Mouse (Mus musculus) hindbrain, postnatal 0 days (tissue): Measurements from ENCODE around the gene Thra. TPM values are rescaled to one million over a fixed set of nuclear protein-coding genes. Genes with fewer than 3 reads are reported as not detected.
A peak's percentile ranks its signal among the peaks of the same experiment; 100 is the strongest.

Experiments
- ATAC-seq: fragments of 200-750 bp; cut with Nextera tagmentation; 2 replicates; pipeline ENCODE4 v1.8.0; 2017; ENCODE audit warnings: mild to moderate bottlenecking, moderate TSS enrichment, moderate library complexity
- DNase-seq: peaks from one replicate; pipeline ENCODE4 v3.0.0-alpha.2; 2015; ENCODE audit warnings: low spot score
- H3K27ac ChIP-seq: fragments of 300-500 bp; sonication (generic); 2 replicates; pipeline ENCODE4 v1.5.1; 2014; ENCODE audit warnings: mild to moderate bottlenecking
- H3K27me3 ChIP-seq: fragments of 300-500 bp; sonication (generic); 2 replicates; pipeline ENCODE4 v1.6.1; 2014; ENCODE audit warnings: low read length, mixed read lengths; ENCODE audit not compliant: insufficient read depth
- H3K36me3 ChIP-seq: fragments of 300-500 bp; sonication (generic); 2 replicates; pipeline ENCODE4 v1.6.1; 2014; ENCODE audit warnings: low read length, mixed read lengths; ENCODE audit not compliant: insufficient read depth
- H3K4me1 ChIP-seq: fragments of 300-500 bp; sonication (generic); 2 replicates; pipeline ENCODE4 v1.6.1; 2014; ENCODE audit warnings: antibody characterized with exemption, low read length, mixed read lengths; ENCODE audit not compliant: insufficient read depth
- H3K4me2 ChIP-seq: fragments of 300-500 bp; sonication (generic); 2 replicates; pipeline ENCODE4 v1.6.1; 2014; ENCODE audit warnings: low read depth, mild to moderate bottlenecking, low read length, moderate library complexity, mixed read lengths
- H3K4me3 ChIP-seq: fragments of 300-500 bp; sonication (generic); 2 replicates; pipeline ENCODE4 v1.5.1; 2014; ENCODE audit warnings: low read length
- H3K9ac ChIP-seq: fragments of 300-500 bp; sonication (generic); replicated peaks from 2 replicates; pipeline ENCODE4 v1.6.1; 2014; ENCODE audit warnings: mild to moderate bottlenecking, low read length, moderate library complexity, mixed read lengths
- H3K9me3 ChIP-seq: fragments of 300-500 bp; sonication (generic); 2 replicates; pipeline ENCODE4 v1.6.1; 2016; ENCODE audit warnings: low read length, mixed read lengths
- CTCF ChIP-seq: IDR thresholded peaks from 2 replicates; pipeline ENCODE4 v1.5.1; 2016; ENCODE audit warnings: antibody characterized with exemption, control low read depth, low read depth
- WGBS: fragments of 180-500 bp; shearing (Covaris S2); extraction: QIAGEN DNeasy Blood & Tissue Kit; methylation state at CpG from one replicate; pipeline ENCODE4 v1.1.7; 2014; 5-methylcytosine and 5-hydroxymethylcytosine counted together
- polyA plus RNA-seq: library from polyadenylated mRNA; unstranded; fragments of >200 nt; fragmentation: Nextera tagmentation; extraction: Ambion mirVana; gene quantifications from 2 replicates; pipeline ENCODE4 v1.2.1, GENCODE M21; 2015
- total RNA-seq: library from RNA; depleted of rRNA; stranded (reverse); fragments of >200 nt; gene quantifications from 2 replicates; pipeline ENCODE4 v1.2.3, GENCODE M21; 2014

Gene Thra
- total and polyA plus RNA-seq, 2 experiments from 2014 or later, result 160 to 812 TPM

- H3K4me2 ChIP-seq, result no peak overlapping the region
- no peak overlapping the region for H3K4me3 ChIP-seq
- 61% methylated on average over 10 of the region's 10 CpGs for WGBS
- no peaks in the 10 kb centered on the region for H3K9me3 ChIP-seq
- H3K27me3 ChIP-seq, result no peaks in the 10 kb centered on the region
- no peak for ATAC-seq
- no peak for TF ChIP-seq CTCF
- no peak overlapping the region for H3K9ac ChIP-seq
- peaks cover 29% of the 10 kb centered on the region for H3K4me1 ChIP-seq
- no peak for DNase-seq
- H3K27ac ChIP-seq, result peak overlapping the region; percentile 87
- H3K36me3 ChIP-seq, result no peaks in the 10 kb centered on the region
These were observed 44.8 kb downstream of the Thra start for GRCm38 (mm10) chr11:98785214-98785613.

- Histone ChIP-seq H3K4me3 (no peak overlapping the region), H3K4me1 (peaks cover 29% of the 10 kb centered on the region), H3K9ac (peak overlapping the region; percentile 22; the same call in 1 of the 2 replicates), H3K27me3 (no peaks in the 10 kb centered on the region), H3K27ac (peak overlapping the region; percentile 87), H3K4me2 (peak overlapping the region; percentile 33), H3K36me3 (no peaks in the 10 kb centered on the region), H3K9me3 (no peaks in the 10 kb centered on the region)
- TF ChIP-seq CTCF, result peak; percentile 75
- WGBS, result 5% methylated on average over 12 of the region's 12 CpGs
- DNase-seq, result peak; percentile 89
- ATAC-seq, result peak; percentile 44
These were observed 45.4 kb downstream of the Thra start for GRCm38 (mm10) chr11:98785772-98786281.

- Histone ChIP-seq H3K4me1 (peaks cover 29% of the 10 kb centered on the region), H3K9me3 (no peaks in the 10 kb centered on the region), H3K36me3 (no peaks in the 10 kb centered on the region), H3K27ac (peak overlapping the region; percentile 87), H3K27me3 (no peaks in the 10 kb centered on the region), H3K4me2 (peak overlapping the region; percentile 33), H3K9ac (peak overlapping the region; percentile 22), H3K4me3 (no peak overlapping the region)
- ATAC-seq, result peak; percentile 72
- peak; percentile 89 for TF ChIP-seq CTCF
- WGBS, result 2% methylated on average over 14 of the region's 15 CpGs
- DNase-seq, result peak; percentile 94
These were observed 46.1 kb downstream of the Thra start for GRCm38 (mm10) chr11:98786359-98787214.

DNA sequence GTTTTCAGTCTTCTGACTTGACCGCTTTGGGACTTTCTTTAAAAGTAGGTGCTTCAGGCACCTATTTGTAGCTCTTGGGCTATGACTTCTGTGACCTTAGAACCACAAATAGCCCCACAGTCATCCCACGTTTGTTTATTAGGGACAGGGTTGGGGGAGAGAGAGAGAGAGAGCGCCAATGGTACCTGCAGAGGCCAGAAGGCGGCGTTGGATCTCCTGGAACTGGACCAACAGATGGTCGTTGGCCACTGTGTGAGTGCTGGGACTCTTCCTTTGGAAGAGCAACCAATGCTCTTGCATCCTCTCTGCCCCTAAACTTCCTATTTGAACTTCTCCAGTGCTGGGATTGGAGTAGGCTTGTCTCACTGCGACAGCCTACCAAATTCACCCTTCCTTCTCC, 46.8 kb downstream of the Thra start:
- no peak for TF ChIP-seq CTCF
- no peak overlapping the region for H3K4me3 ChIP-seq
- ATAC-seq (no peak), DNase-seq (no peak)
- 31% methylated on average over 7 of the region's 7 CpGs for WGBS
- peak overlapping the region; percentile 87 for H3K27ac ChIP-seq
- H3K9ac ChIP-seq, result no peak overlapping the region
- no peak overlapping the region for H3K4me2 ChIP-seq
- no peaks in the 10 kb centered on the region for H3K27me3 ChIP-seq
- no peaks in the 10 kb centered on the region for H3K36me3 ChIP-seq
- no peaks in the 10 kb centered on the region for H3K9me3 ChIP-seq
- H3K4me1 ChIP-seq, result peaks cover 22% of the 10 kb centered on the region

- Histone ChIP-seq H3K9ac (no peak overlapping the region), H3K9me3 (no peaks in the 10 kb centered on the region), H3K4me1 (peaks cover 18% of the 10 kb centered on the region; the same call in 1 of the 2 replicates), H3K36me3 (no peaks in the 10 kb centered on the region), H3K4me2 (no peak overlapping the region), H3K4me3 (no peak overlapping the region), H3K27ac (no peak overlapping the region), H3K27me3 (no peaks in the 10 kb centered on the region)
- 96% methylated on average over 1 of the region's 1 CpGs for WGBS
- DNase-seq (no peak), ATAC-seq (no peak)
- peak; percentile 59 for TF ChIP-seq CTCF
These were observed 47.3 kb downstream of the Thra start for GRCm38 (mm10) chr11:98787691-98788090.

GRCm38 (mm10) chr11:98788139-98788538, 47.7 kb downstream of the Thra start:
- Histone ChIP-seq H3K9ac (0 out of 2 replicates have a peak overlapping the region, but pooled peaks have one; percentile 14), H3K9me3 (no peaks in the 10 kb centered on the region), H3K4me2 (0 out of 2 replicates have a peak overlapping the region, but pooled peaks have one; percentile 87), H3K27me3 (no peaks in the 10 kb centered on the region), H3K4me3 (no peak overlapping the region), H3K4me1 (peaks cover 18% of the 10 kb centered on the region; the same call in 1 of the 2 replicates), H3K27ac (peak overlapping the region; percentile 78; the same call in 1 of the 2 replicates), H3K36me3 (no peaks in the 10 kb centered on the region)
- ATAC-seq (no peak), DNase-seq (no peak)
- TF ChIP-seq CTCF, result no peak
- WGBS, result 91% methylated on average over 5 of the region's 5 CpGs
